Mouse (Mus musculus): ENCODE data around the gene Pde4dip. TPM values are rescaled to one million over a fixed set of nuclear protein-coding genes. Genes with fewer than 3 reads are reported as not detected.

Gene Pde4dip
- polyA plus RNA-seq, 1 experiment from 2014 or later, result 23.3 TPM

DNA sequence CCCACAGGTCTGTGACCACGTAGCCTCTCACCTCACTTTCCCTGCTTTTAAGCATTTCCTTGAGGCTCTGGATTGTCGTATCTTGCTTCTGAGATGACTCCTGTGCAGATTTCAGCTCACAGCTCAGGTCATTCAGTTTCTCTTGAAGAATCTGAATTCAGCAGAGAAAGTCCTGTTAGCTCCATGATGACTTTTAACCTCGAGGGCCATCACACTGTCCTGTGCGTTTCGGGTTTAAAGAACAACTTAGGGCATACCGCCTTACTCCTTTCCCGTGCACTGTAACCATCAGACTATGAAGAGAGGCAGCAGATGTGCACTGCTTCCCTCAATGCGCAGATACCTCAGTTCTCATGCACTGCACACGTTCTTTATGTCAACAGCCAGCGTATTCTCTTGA is 131.0 kb downstream of the Pde4dip start:
- Histone ChIP-seq H3K9ac (ENCODE audit: low read length) (no peak overlapping the region), H3K27ac (replicated peaks; ENCODE audit: low read depth, low read length) (no peak overlapping the region), H3K36me3 (ENCODE audit: control insufficient read depth, insufficient read depth, low read length) (no peaks in the 10 kb centered on the region; the same call in 1 of the 2 replicates), H3K4me3 (ENCODE audit: low read depth, low read length) (no peak overlapping the region), H3K4me2 (ENCODE audit: low read depth, severe bottlenecking) (no peak overlapping the region), H3K9me3 (ENCODE audit: control insufficient read depth, low read length) (no peaks in the 10 kb centered on the region), H3K27me3 (ENCODE audit: control insufficient read depth, insufficient read depth, low read length) (no peaks in the 10 kb centered on the region), H3K4me1 (ENCODE audit: control insufficient read depth, insufficient read depth, low read length) (0 out of 2 replicates have a peak, but pooled peaks cover 4% of the 10 kb centered on the region)
- WGBS, result 94% methylated on average over 10 of the region's 10 CpGs
- no peak for DNase-seq (ENCODE audit: low spot score)
- ATAC-seq (ENCODE audit: insufficient number of reproducible peaks, low FRiP score, low TSS enrichment, low read depth), result no peak

DNA sequence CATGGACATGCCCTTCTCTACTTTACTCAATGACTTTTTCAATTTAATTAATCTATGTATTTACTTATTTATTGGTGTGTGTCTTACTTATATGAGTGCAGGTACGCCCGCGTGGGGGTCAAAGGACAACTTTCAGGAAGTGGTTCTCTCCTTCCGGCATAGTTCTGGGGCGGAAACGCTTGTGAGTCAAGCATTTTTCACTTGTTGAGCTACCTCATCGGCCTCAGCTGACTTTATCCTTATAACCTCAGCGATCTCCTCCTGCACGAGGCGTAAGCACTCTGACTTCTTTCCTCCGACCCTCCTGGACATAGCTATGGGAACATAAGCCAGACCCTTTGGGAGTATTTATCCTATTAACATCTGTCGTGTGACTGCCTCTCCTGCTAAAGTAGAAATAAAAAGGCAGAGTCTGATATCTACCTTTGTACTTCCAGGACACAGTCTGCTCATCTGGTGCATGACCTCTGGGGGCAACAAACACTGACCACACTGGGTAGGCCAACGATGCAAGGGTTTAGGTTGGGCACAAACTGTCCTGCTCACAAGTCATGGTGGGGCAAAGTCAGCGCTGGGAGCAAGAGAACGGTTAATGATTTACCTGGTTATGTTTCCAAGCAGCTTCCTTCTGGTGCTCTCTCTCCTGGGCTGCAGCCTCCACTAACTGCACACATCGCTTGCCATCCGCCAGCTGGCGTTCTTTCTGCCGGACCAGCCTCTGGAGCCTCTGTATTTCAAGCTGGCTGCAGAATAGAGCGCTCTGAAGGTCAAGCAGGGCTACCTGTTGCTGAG is 132.0 kb downstream of the Pde4dip start:
- Histone ChIP-seq H3K9ac (ENCODE audit: low read length) (no peak overlapping the region), H3K4me3 (ENCODE audit: low read depth, low read length) (no peak overlapping the region), H3K27me3 (ENCODE audit: control insufficient read depth, insufficient read depth, low read length) (no peaks in the 10 kb centered on the region), H3K9me3 (ENCODE audit: control insufficient read depth, low read length) (no peaks in the 10 kb centered on the region), H3K4me1 (ENCODE audit: control insufficient read depth, insufficient read depth, low read length) (0 out of 2 replicates have a peak, but pooled peaks cover 4% of the 10 kb centered on the region), H3K36me3 (ENCODE audit: control insufficient read depth, insufficient read depth, low read length) (no peaks in the 10 kb centered on the region; the same call in 1 of the 2 replicates), H3K27ac (replicated peaks; ENCODE audit: low read depth, low read length) (no peak overlapping the region), H3K4me2 (ENCODE audit: low read depth, severe bottlenecking) (no peak overlapping the region)
- ATAC-seq (ENCODE audit: insufficient number of reproducible peaks, low FRiP score, low TSS enrichment, low read depth) (no peak), DNase-seq (ENCODE audit: low spot score) (no peak)
- 89% methylated on average over 20 of the region's 20 CpGs for WGBS

DNA sequence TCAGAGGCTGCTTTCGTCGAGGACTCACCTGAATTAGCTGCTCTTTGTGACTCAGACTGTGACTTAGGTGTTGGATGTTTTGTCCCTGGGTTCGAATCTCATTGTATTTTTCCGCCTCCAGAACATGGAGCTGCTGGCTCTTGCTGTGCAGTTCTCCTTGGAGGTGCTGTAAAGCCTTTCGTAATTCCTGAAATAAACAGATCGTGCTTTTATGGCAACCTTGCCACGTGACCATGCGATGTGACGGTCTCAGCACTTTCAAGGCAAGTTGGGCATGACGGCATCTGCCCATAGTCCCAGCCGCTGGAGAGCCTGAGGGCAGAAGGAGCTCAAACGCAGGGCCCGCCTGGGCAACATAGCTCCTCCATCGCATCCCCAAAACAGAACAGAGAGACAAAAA is 133.1 kb downstream of the Pde4dip start:
- H3K9ac ChIP-seq (ENCODE audit: low read length), result no peak overlapping the region
- H3K4me3 ChIP-seq (ENCODE audit: low read depth, low read length), result no peak overlapping the region
- 90% methylated on average over 14 of the region's 14 CpGs for WGBS
- no peaks in the 10 kb centered on the region for H3K9me3 ChIP-seq (ENCODE audit: control insufficient read depth, low read length)
- no peaks in the 10 kb centered on the region for H3K27me3 ChIP-seq (ENCODE audit: control insufficient read depth, insufficient read depth, low read length)
- no peak for ATAC-seq (ENCODE audit: insufficient number of reproducible peaks, low FRiP score, low TSS enrichment, low read depth)
- H3K36me3 ChIP-seq (ENCODE audit: control insufficient read depth, insufficient read depth, low read length), result no peaks in the 10 kb centered on the region; the same call in 1 of the 2 replicates
- no peak overlapping the region for H3K27ac ChIP-seq (replicated peaks; ENCODE audit: low read depth, low read length)
- 0 out of 2 replicates have a peak, but pooled peaks cover 4% of the 10 kb centered on the region for H3K4me1 ChIP-seq (ENCODE audit: control insufficient read depth, insufficient read depth, low read length)
- DNase-seq (ENCODE audit: low spot score), result no peak
- H3K4me2 ChIP-seq (ENCODE audit: low read depth, severe bottlenecking), result no peak overlapping the region

DNA sequence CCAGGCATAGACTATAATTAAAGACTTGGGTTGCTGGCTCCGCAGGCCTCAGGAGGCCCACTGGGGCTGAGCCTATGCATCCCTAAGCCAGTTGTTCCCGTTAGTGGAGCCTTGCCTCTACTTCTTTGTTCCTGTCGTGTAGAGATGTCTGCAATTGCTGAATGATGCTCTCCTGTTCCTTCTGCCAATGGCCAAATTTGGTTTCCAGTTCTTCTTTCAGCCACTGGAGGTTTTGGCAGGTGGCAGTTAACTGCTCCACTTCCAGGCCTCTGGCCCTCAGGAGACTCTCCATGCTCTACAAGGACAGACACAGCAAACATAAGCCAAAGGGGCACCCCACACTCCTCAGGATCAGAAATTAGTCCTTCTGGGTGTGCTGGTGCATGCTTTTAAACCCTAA is 135.6 kb downstream of the Pde4dip start:
- H3K9ac ChIP-seq (ENCODE audit: low read length), result no peak overlapping the region
- no peaks in the 10 kb centered on the region; the same call in 1 of the 2 replicates for H3K36me3 ChIP-seq (ENCODE audit: control insufficient read depth, insufficient read depth, low read length)
- H3K27ac ChIP-seq (replicated peaks; ENCODE audit: low read depth, low read length), result no peak overlapping the region
- DNase-seq (ENCODE audit: low spot score) (no peak), ATAC-seq (ENCODE audit: insufficient number of reproducible peaks, low FRiP score, low TSS enrichment, low read depth) (no peak)
- no peaks in the 10 kb centered on the region for H3K27me3 ChIP-seq (ENCODE audit: control insufficient read depth, insufficient read depth, low read length)
- H3K4me3 ChIP-seq (ENCODE audit: low read depth, low read length), result no peak overlapping the region
- 74% methylated on average over 3 of the region's 3 CpGs for WGBS
- H3K9me3 ChIP-seq (ENCODE audit: control insufficient read depth, low read length), result no peaks in the 10 kb centered on the region
- H3K4me2 ChIP-seq (ENCODE audit: low read depth, severe bottlenecking), result no peak overlapping the region
- no peaks in the 10 kb centered on the region for H3K4me1 ChIP-seq (ENCODE audit: control insufficient read depth, insufficient read depth, low read length)

DNA sequence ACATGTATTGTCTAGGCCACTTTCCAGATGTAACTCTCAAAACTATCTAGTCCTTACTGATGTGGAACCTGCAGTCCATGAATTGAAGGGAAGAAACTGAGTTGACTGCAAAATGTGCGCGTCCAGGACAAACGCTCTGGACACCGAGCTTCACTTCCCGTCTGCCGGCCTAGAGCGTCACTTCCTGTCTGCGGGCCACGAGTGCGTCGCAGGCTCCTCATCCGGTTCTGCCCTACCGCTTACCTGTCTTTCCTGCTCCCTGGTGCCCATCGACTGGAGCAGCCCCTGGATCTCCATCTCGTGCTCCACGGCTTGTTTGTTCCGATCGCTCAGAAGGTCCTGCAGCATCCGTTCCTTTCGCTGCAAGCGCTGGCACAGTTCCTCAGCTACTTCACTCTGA is 136.9 kb downstream of the Pde4dip start:
- Histone ChIP-seq H3K36me3 (ENCODE audit: control insufficient read depth, insufficient read depth, low read length) (peaks cover 2% of the 10 kb centered on the region; the same call in 1 of the 2 replicates), H3K27me3 (ENCODE audit: control insufficient read depth, insufficient read depth, low read length) (no peaks in the 10 kb centered on the region), H3K9ac (ENCODE audit: low read length) (no peak overlapping the region), H3K27ac (replicated peaks; ENCODE audit: low read depth, low read length) (no peak overlapping the region), H3K9me3 (ENCODE audit: control insufficient read depth, low read length) (no peaks in the 10 kb centered on the region), H3K4me1 (ENCODE audit: control insufficient read depth, insufficient read depth, low read length) (no peaks in the 10 kb centered on the region), H3K4me3 (ENCODE audit: low read depth, low read length) (no peak overlapping the region), H3K4me2 (ENCODE audit: low read depth, severe bottlenecking) (no peak overlapping the region)
- WGBS, result 96% methylated on average over 21 of the region's 21 CpGs
- ATAC-seq (ENCODE audit: insufficient number of reproducible peaks, low FRiP score, low TSS enrichment, low read depth) (no peak), DNase-seq (ENCODE audit: low spot score) (no peak)

DNA sequence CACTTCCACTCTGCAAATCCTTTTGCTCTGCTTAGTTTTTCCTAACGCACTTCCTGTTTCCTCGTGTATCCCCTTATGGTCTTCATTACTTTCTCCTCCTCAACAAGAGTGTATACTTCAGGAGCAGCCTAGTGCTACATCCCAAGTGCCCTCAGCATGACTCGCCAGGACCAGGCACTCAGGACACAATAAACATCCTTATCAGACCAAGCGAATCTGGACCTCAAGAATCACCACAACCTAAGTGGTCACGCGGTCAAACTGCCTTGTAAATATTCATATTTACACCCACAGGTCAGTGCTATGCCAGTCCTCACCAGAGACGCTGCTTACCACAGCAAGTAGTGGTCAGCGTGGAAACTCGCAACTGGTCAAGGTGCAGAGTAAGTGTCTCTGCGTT is 139.7 kb downstream of the Pde4dip start:
- no peak for ATAC-seq (ENCODE audit: insufficient number of reproducible peaks, low FRiP score, low TSS enrichment, low read depth)

DNA sequence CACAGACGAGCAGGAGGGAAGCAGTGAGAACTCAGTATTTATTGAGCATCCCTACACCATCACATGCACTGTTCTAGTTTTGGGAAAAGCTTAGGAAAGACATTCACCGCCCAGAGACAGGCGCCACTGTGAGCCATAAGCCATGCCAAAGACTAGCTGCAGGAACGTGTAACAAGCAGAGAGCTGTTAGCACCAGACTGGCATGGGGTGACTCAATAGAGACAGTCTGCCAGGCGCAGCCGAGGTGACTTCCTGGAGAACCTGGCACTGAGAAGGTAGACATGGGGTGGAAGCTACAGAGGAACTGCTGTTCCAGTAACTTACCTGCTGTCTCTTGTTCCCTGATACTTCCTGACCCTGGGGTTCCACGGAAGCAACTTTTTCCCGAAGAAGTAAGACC is 145.7 kb downstream of the Pde4dip start:
- no peak overlapping the region for H3K9ac ChIP-seq (ENCODE audit: low read length)
- no peaks in the 10 kb centered on the region for H3K9me3 ChIP-seq (ENCODE audit: control insufficient read depth, low read length)
- no peak overlapping the region for H3K4me3 ChIP-seq (ENCODE audit: low read depth, low read length)
- H3K27ac ChIP-seq (replicated peaks; ENCODE audit: low read depth, low read length), result no peak overlapping the region
- ATAC-seq (ENCODE audit: insufficient number of reproducible peaks, low FRiP score, low TSS enrichment, low read depth), result no peak
- no peaks in the 10 kb centered on the region for H3K4me1 ChIP-seq (ENCODE audit: control insufficient read depth, insufficient read depth, low read length)
- peaks cover 10% of the 10 kb centered on the region; the same call in 1 of the 2 replicates for H3K36me3 ChIP-seq (ENCODE audit: control insufficient read depth, insufficient read depth, low read length)
- 92% methylated on average over 8 of the region's 8 CpGs for WGBS
- H3K4me2 ChIP-seq (ENCODE audit: low read depth, severe bottlenecking), result no peak overlapping the region
- no peaks in the 10 kb centered on the region for H3K27me3 ChIP-seq (ENCODE audit: control insufficient read depth, insufficient read depth, low read length)
- DNase-seq (ENCODE audit: low spot score), result no peak

More for the DNA sequence above, 139.7 kb downstream of the Pde4dip start:
- Histone ChIP-seq H3K9ac (ENCODE audit: low read length) (no peak overlapping the region), H3K9me3 (ENCODE audit: control insufficient read depth, low read length) (no peaks in the 10 kb centered on the region), H3K4me2 (ENCODE audit: low read depth, severe bottlenecking) (no peak overlapping the region), H3K4me3 (ENCODE audit: low read depth, low read length) (no peak overlapping the region), H3K27me3 (ENCODE audit: control insufficient read depth, insufficient read depth, low read length) (no peaks in the 10 kb centered on the region), H3K36me3 (ENCODE audit: control insufficient read depth, insufficient read depth, low read length) (peaks cover 8% of the 10 kb centered on the region; the same call in 1 of the 2 replicates), H3K27ac (replicated peaks; ENCODE audit: low read depth, low read length) (no peak overlapping the region), H3K4me1 (ENCODE audit: control insufficient read depth, insufficient read depth, low read length) (no peaks in the 10 kb centered on the region)
- 88% methylated on average over 10 of the region's 10 CpGs for WGBS
- DNase-seq (ENCODE audit: low spot score), result no peak

DNA sequence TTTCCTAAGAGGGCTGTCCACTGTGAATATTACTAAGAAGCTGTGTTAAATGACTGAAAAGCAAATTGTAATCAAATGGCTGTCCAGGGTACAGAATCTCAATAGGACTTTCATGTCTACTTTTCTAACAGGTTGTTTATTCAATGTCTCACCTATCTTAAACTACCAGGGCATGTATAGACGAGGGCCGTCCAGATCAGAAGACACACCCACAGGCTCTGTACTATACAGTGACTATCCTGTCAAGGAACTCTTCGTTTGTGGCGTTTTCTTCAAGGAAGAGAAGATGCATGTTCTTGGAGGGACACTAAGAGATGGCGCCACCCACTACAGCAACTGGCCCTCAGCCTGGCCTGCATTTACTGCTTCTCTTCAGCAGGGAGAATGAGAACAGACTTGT is 152.9 kb downstream of the Pde4dip start:
- Histone ChIP-seq H3K9ac (ENCODE audit: low read length) (no peak overlapping the region), H3K27ac (replicated peaks; ENCODE audit: low read depth, low read length) (no peak overlapping the region), H3K4me2 (ENCODE audit: low read depth, severe bottlenecking) (no peak overlapping the region), H3K36me3 (ENCODE audit: control insufficient read depth, insufficient read depth, low read length) (no peaks in the 10 kb centered on the region), H3K4me1 (ENCODE audit: control insufficient read depth, insufficient read depth, low read length) (no peaks in the 10 kb centered on the region), H3K9me3 (ENCODE audit: control insufficient read depth, low read length) (no peaks in the 10 kb centered on the region), H3K4me3 (ENCODE audit: low read depth, low read length) (no peak overlapping the region), H3K27me3 (ENCODE audit: control insufficient read depth, insufficient read depth, low read length) (no peaks in the 10 kb centered on the region)
- ATAC-seq (ENCODE audit: insufficient number of reproducible peaks, low FRiP score, low TSS enrichment, low read depth) (no peak), DNase-seq (ENCODE audit: low spot score) (no peak)
- WGBS, result 86% methylated on average over 5 of the region's 5 CpGs
